Mouse (Mus musculus) lung, embryonic 14.5 days (tissue): Measurements from ENCODE around the gene Nppc. TPM values are rescaled to one million over a fixed set of nuclear protein-coding genes. Genes with fewer than 3 reads are reported as not detected.

ENCODE experiments used
- ATAC-seq: fragments of 200-750 bp; cut with Nextera tagmentation; 2 replicates; pipeline ENCODE4 v1.8.0; 2017; ENCODE audit warnings: mild to moderate bottlenecking, moderate TSS enrichment, moderate library complexity; ENCODE audit not compliant: insufficient read depth
- DNase-seq: peaks from one replicate; pipeline ENCODE4 v3.0.0-alpha.2; 2015
- H3K27ac ChIP-seq: fragments of 300-500 bp; sonication (generic); 2 replicates; pipeline ENCODE4 v1.5.1; 2014; ENCODE audit warnings: low read depth, mild to moderate bottlenecking, moderate library complexity
- H3K27me3 ChIP-seq: fragments of 300-500 bp; sonication (generic); 2 replicates; pipeline ENCODE4 v1.6.1; 2014; ENCODE audit warnings: low read length, control low read depth; ENCODE audit not compliant: insufficient read depth
- H3K36me3 ChIP-seq: fragments of 300-500 bp; sonication (generic); 2 replicates; pipeline ENCODE4 v1.6.1; 2014; ENCODE audit warnings: control low read depth; ENCODE audit not compliant: insufficient read depth
- H3K4me1 ChIP-seq: fragments of 300-500 bp; sonication (generic); 2 replicates; pipeline ENCODE4 v1.6.1; 2014; ENCODE audit warnings: antibody characterized with exemption, control low read depth; ENCODE audit not compliant: insufficient read depth
- H3K4me2 ChIP-seq: fragments of 300-500 bp; sonication (generic); 2 replicates; pipeline ENCODE4 v1.6.1; 2014; ENCODE audit warnings: mild to moderate bottlenecking
- H3K4me3 ChIP-seq: fragments of 300-500 bp; sonication (generic); 2 replicates; pipeline ENCODE4 v1.5.1; 2014; ENCODE audit warnings: low read depth, low read length
- H3K9ac ChIP-seq: fragments of 300-500 bp; sonication (generic); 2 replicates; pipeline ENCODE4 v1.6.1; 2014
- H3K9me3 ChIP-seq: fragments of 300-500 bp; sonication (generic); 2 replicates; pipeline ENCODE4 v1.6.1; 2016; ENCODE audit warnings: low read depth, low read length, control low read depth
- CTCF ChIP-seq: IDR thresholded peaks from 2 replicates; pipeline ENCODE4 v1.5.1; 2016; ENCODE audit warnings: antibody characterized with exemption, low read depth
- WGBS: fragments of 180-500 bp; shearing (Covaris S2); extraction: QIAGEN DNeasy Blood & Tissue Kit; methylation state at CpG from one replicate; pipeline ENCODE4 v1.1.7; 2014; 5-methylcytosine and 5-hydroxymethylcytosine counted together
- polyA plus RNA-seq: library from polyadenylated mRNA; unstranded; fragments of >200 nt; fragmentation: Nextera tagmentation; extraction: Ambion mirVana; gene quantifications from 2 replicates; pipeline ENCODE4 v1.2.1, GENCODE M21; 2014

Nppc gene
- polyA plus RNA-seq, 1 experiment from 2014 or later: 0.29 TPM

DNA sequence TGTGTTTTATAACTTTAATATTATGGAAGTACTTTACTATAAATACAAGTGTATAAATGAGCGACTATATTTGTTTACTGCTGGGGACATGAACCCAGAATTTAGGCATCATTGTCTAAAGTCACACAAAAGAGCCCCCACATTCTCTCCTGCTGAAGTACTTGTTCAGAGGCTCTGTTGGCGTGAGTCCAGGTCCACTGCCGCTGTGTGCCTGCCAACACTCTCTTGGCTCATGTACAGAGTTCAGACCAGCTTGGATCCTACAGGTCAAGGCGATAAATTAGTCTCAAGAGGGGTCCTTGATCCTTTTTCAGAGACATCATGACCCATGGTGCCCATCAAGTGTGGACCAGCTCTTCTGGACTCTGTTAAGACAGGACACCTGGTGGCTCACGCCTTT, 13.3 kb downstream of the Nppc start:
- WGBS: 71% methylated on average over 5 of the region's 5 CpGs
- no peaks in the 10 kb centered on the region for H3K36me3 ChIP-seq
- no peaks in the 10 kb centered on the region for H3K27me3 ChIP-seq
- no peaks in the 10 kb centered on the region for H3K4me1 ChIP-seq
- H3K4me3 ChIP-seq: no peak overlapping the region
- H3K27ac ChIP-seq: no peak overlapping the region
- ATAC-seq: no peak
- no peak for TF ChIP-seq CTCF
- no peak overlapping the region for H3K4me2 ChIP-seq
- H3K9me3 ChIP-seq: no peaks in the 10 kb centered on the region
- peak; percentile 43 for DNase-seq
- H3K9ac ChIP-seq: no peak overlapping the region

DNA sequence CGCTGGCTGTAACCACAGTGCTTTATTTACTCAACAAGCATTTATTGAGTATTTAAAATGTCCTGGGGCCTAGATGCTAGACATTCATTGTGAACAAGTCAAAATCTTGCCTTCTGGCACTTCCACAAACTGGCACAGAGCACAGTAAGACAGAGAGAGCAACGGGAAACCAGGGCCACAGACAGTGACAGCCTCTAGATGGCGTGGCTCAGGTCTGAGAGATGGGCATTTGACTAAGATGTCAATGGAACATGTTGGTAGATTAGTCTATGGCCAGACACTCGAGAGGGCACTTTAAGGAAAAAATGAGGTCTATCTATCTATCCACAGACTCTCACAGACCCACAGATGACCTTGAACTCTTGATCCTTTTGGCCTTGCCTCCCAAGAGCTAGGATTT, 17.7 kb downstream of the Nppc start:
- Histone ChIP-seq H3K4me1 (no peaks in the 10 kb centered on the region), H3K9me3 (no peaks in the 10 kb centered on the region), H3K27ac (no peak overlapping the region), H3K9ac (no peak overlapping the region), H3K27me3 (no peaks in the 10 kb centered on the region), H3K4me2 (no peak overlapping the region), H3K36me3 (no peaks in the 10 kb centered on the region), H3K4me3 (no peak overlapping the region)
- WGBS: 45% methylated on average over 4 of the region's 4 CpGs
- no peak for DNase-seq
- ATAC-seq: no peak
- 0 out of 2 replicates have a peak, but pooled peaks have one; percentile 14 for TF ChIP-seq CTCF

DNA sequence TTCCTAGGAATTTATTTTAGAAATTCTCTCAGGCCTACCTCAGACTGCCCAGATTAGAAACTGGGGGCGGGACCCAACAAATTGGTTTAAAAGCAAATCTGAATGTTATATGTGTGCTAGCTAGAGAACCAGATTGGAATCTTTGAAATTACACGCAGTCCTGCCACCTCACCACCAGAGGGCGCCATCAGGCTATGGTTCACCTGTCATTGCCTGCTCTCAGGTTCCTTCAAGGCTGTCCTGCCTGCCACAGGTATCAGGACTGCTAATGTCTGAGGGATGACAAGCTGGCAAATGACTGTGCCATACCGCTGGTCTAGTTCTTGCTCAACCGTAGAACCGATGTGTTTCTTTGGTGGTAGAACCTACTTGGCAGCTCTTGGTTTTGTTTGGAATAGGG, 20.1 kb downstream of the Nppc start:
- H3K4me3 ChIP-seq: no peak overlapping the region
- TF ChIP-seq CTCF: peak; percentile 92
- no peak overlapping the region for H3K27ac ChIP-seq
- H3K27me3 ChIP-seq: no peaks in the 10 kb centered on the region
- H3K9ac ChIP-seq: no peak overlapping the region
- DNase-seq (peak; percentile 74), ATAC-seq (no peak)
- 13% methylated on average over 6 of the region's 6 CpGs for WGBS
- H3K4me1 ChIP-seq: no peaks in the 10 kb centered on the region
- H3K9me3 ChIP-seq: no peaks in the 10 kb centered on the region
- H3K4me2 ChIP-seq: no peak overlapping the region
- no peaks in the 10 kb centered on the region for H3K36me3 ChIP-seq

DNA sequence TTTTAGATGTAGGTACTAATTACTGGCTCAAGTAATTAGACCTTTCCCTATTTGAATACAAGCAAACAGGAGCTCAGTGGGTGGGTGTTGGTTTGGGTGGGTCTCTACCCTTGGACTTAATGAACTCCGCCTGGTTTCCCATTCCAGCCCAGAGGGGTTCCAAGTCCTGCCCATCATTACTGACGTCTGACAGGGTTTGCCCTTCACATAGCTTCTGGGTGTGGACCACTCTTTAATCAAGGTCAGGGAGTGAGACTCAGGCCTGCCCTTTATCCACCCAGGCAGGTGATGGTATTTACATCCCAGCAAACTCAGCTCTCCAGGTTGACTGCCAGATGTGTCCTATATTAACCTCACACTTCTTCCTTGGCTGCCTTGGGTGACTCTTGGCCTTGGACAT, 22.9 kb downstream of the Nppc start:
- H3K9ac ChIP-seq: no peak overlapping the region
- 39% methylated on average over 2 of the region's 2 CpGs for WGBS
- H3K4me3 ChIP-seq: no peak overlapping the region
- no peak for ATAC-seq
- H3K4me2 ChIP-seq: no peak overlapping the region
- H3K27ac ChIP-seq: no peak overlapping the region
- H3K36me3 ChIP-seq: no peaks in the 10 kb centered on the region
- DNase-seq: no peak
- H3K27me3 ChIP-seq: no peaks in the 10 kb centered on the region
- TF ChIP-seq CTCF: no peak
- no peaks in the 10 kb centered on the region for H3K9me3 ChIP-seq
- no peaks in the 10 kb centered on the region for H3K4me1 ChIP-seq

DNA sequence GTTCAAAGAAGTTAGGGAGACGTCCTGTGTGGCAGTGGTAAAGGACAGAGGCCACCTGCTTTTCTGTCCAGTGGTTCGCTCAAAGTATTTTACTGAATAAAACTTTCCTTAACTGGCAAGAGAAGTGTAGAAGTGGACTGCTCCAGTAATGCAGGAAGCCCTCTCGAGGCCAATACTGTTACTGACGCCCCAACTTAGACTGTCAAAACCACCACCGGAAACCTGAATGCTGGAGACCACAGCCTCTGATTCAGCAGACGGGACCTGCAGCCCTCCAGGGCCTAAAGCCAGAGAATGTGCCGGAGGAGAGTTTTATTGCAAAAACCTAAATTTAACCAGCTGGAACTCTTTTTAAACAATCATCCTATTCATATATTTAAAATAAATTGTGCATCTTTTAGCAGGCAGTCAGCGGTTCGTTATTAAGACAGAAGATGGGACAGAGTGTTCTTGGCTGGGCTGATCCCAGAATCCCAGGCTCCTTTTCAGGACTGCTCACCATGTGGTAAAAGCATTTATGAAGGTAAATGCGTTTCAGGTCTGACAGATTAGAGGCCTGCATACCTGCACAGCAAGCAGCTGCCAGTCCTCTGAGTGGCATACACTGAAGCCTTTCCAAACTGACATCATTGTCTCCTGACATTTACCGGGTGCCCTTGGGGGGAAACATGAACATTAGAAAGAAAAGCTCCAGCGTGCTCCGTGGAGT, 27.1 kb downstream of the Nppc start:
- Histone ChIP-seq H3K9me3 (no peaks in the 10 kb centered on the region), H3K27me3 (no peaks in the 10 kb centered on the region), H3K9ac (no peak overlapping the region), H3K4me1 (no peaks in the 10 kb centered on the region), H3K27ac (no peak overlapping the region), H3K36me3 (no peaks in the 10 kb centered on the region), H3K4me3 (no peak overlapping the region), H3K4me2 (no peak overlapping the region)
- DNase-seq (peak; percentile 35), ATAC-seq (no peak)
- TF ChIP-seq CTCF: peak; percentile 23
- 51% methylated on average over 13 of the region's 13 CpGs for WGBS

DNA sequence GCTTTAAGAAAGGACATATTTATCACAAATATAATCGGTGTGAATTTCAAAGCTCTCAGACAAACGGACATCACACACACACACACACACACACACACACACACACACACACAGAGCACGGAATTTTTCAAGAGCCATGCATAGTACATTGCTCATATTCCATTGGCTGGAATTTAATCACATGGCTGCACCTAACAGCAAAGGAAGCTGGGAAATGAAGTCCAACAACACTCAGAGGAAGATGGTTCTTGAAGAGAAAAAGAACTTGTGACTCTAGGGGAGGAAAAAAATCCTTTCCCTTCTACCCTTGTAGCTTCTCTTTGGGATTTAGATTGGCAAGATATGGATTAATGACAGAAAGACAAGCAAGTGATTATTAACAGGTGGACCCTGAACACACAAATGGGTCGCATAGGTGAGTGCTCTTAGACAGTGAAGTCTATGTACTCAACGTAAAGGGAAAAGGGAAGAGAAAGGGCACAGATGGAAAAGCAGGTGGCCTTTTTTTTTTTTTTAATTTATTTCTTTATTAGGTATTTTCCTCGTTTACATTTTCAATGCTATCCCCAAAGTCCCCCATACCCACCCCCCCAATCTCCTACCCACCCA, 35.5 kb downstream of the Nppc start:
- Histone ChIP-seq H3K27ac (no peak overlapping the region), H3K27me3 (no peaks in the 10 kb centered on the region), H3K4me2 (peak overlapping the region; percentile 38; the same call in 1 of the 2 replicates), H3K9ac (no peak overlapping the region), H3K4me1 (no peaks in the 10 kb centered on the region), H3K36me3 (no peaks in the 10 kb centered on the region), H3K4me3 (no peak overlapping the region), H3K9me3 (no peaks in the 10 kb centered on the region)
- DNase-seq (peak; percentile 63), ATAC-seq (peak; percentile 82; the same call in 1 of the 2 replicates)
- WGBS: 50% methylated on average over 6 of the region's 6 CpGs
- TF ChIP-seq CTCF: no peak

DNA sequence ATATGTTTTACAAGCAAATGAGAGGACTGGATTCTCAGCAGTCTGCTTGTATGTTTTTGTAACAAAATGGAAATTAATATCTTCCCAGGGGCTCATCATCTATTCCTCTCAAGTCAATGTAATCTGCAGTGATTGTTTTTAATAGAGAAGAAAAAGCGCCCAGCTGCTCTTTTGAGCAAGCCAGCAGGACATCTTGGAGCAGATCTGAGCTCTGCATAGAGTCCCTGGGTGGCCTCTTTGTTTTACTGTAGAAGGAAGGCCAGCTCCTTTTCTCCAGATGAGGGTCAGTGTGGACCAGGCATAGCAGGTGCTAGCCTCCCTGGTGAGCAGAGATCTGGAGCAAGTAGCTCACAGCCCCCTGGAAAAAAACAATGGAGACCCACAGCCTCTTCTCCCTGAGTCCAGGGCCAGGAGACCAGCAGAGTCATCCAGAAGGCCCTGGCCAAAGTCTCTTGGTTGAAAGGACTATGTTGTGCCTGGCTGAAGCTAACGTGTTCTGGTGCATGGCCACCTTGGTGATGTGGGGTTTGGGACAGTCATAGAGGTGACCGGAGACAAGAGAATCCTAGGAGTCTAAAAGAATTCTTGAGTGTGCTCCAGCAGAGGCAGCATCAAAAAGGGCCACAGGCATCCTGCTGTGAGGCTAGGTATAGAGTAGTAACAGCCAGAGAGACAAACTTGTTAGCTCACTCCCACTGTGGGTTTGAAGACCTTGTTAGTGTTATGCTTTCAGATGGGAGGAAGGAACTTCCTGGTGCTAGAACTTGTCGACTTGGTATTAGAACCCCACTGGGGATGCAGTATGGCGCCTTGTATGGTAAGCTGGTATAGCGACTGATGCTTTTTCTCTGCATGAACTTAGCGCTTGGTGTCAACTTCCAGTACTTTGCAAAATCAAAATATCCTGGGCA, 36.3 kb downstream of the Nppc start:
- no peak overlapping the region for H3K9ac ChIP-seq
- H3K36me3 ChIP-seq: no peaks in the 10 kb centered on the region
- H3K4me3 ChIP-seq: no peak overlapping the region
- DNase-seq: no peak
- no peak for TF ChIP-seq CTCF
- H3K4me2 ChIP-seq: peak overlapping the region; percentile 38; the same call in 1 of the 2 replicates
- ATAC-seq: no peak
- H3K4me1 ChIP-seq: no peaks in the 10 kb centered on the region
- H3K27me3 ChIP-seq: no peaks in the 10 kb centered on the region
- no peak overlapping the region for H3K27ac ChIP-seq
- WGBS: 51% methylated on average over 7 of the region's 7 CpGs
- no peaks in the 10 kb centered on the region for H3K9me3 ChIP-seq
